Mouse (Mus musculus): ENCODE results near the gene Dusp5.

DNA sequence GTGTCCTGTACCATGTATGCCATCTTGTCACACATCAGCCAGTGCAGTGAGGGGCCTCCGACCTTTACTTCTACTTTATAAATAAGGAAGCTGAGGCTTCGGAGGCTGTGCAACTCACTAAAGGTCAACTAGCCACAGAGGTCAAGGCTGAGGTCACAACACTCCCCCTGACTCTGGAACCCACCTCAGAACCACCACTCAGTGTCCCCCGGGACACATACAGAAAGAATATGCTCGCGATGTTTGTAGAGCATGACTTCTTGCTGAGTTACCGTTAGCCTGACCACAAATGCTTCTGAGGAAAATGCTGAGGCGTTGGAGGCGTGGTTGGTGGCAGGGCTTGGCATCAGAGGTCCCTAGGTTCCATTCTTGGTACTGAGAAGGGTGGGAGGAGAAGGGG lies 49.3 kb upstream of the Dusp5 start:
- no peak for TF ChIP-seq EP300 (IDR thresholded peaks at IDR 0.05; ENCODE audit: low read depth)
- TF ChIP-seq CTCF (IDR thresholded peaks at IDR 0.05; ENCODE audit: low read depth), result no peak

Data from heart, postnatal 0 days (tissue).